Mouse (Mus musculus) forebrain, embryonic 12.5 days (tissue): ENCODE data around the gene Rpl29. TPM values are rescaled to one million over a fixed set of nuclear protein-coding genes. Genes with fewer than 3 reads are reported as not detected.

Source experiments
- ATAC-seq: fragments of 200-750 bp; cut with Nextera tagmentation; 2 replicates; pipeline ENCODE4 v1.8.0; 2017; ENCODE audit warnings: moderate TSS enrichment; ENCODE audit not compliant: low FRiP score
- H3K27ac ChIP-seq: fragments of 300-500 bp; sonication (generic); 2 replicates; pipeline ENCODE4 v1.5.1; 2016; ENCODE audit warnings: mild to moderate bottlenecking
- H3K27me3 ChIP-seq: fragments of 300-500 bp; sonication (generic); 2 replicates; pipeline ENCODE4 v1.6.1; 2016; ENCODE audit warnings: mild to moderate bottlenecking
- H3K36me3 ChIP-seq: fragments of 300-500 bp; sonication (generic); replicated peaks from 2 replicates; pipeline ENCODE4 v1.6.1; 2016; ENCODE audit warnings: mild to moderate bottlenecking
- H3K4me1 ChIP-seq: fragments of 300-500 bp; sonication (generic); 2 replicates; pipeline ENCODE4 v1.6.1; 2016
- H3K4me2 ChIP-seq: fragments of 300-500 bp; sonication (generic); 2 replicates; pipeline ENCODE4 v1.6.1; 2016; ENCODE audit warnings: mild to moderate bottlenecking, moderate library complexity
- H3K4me3 ChIP-seq: fragments of 300-500 bp; sonication (generic); replicated peaks from 2 replicates; pipeline ENCODE4 v1.5.1; 2016; ENCODE audit warnings: mild to moderate bottlenecking
- H3K9ac ChIP-seq: fragments of 300-500 bp; sonication (generic); 2 replicates; pipeline ENCODE4 v1.6.1; 2016; ENCODE audit warnings: mild to moderate bottlenecking
- H3K9me3 ChIP-seq: fragments of 300-500 bp; sonication (generic); 2 replicates; pipeline ENCODE4 v1.6.1; 2016
- WGBS: fragments of 180-500 bp; shearing (Covaris S2); methylation state at CpG from one replicate; pipeline ENCODE4 v1.1.7; 2016; 5-methylcytosine and 5-hydroxymethylcytosine counted together
- polyA plus RNA-seq: library from polyadenylated mRNA; unstranded; fragments of >200 nt; fragmentation: Nextera tagmentation; extraction: Ambion mirVana; gene quantifications from 2 replicates; pipeline ENCODE4 v1.2.1, GENCODE M21; 2016

Gene Rpl29
- polyA plus RNA-seq, 1 experiment from 2014 or later, result 770 TPM

GRCm38 (mm10) chr9:106477649-106478048 lies 48.4 kb downstream of the Rpl29 start:
- 7% methylated on average over 16 of the region's 16 CpGs for WGBS
- H3K27ac ChIP-seq, result no peak overlapping the region
- H3K4me1 ChIP-seq, result peaks cover 32% of the 10 kb centered on the region

GRCm38 (mm10) chr9:106478101-106478500 lies 48.8 kb downstream of the Rpl29 start:
- Histone ChIP-seq H3K4me3 (peak overlapping the region; percentile 73), H3K27ac (no peak overlapping the region), H3K4me2 (peak overlapping the region; percentile 98), H3K9me3 (no peaks in the 10 kb centered on the region), H3K4me1 (peaks cover 32% of the 10 kb centered on the region), H3K27me3 (peaks cover 9% of the 10 kb centered on the region; the same call in 1 of the 2 replicates), H3K36me3 (peaks cover 30% of the 10 kb centered on the region), H3K9ac (peak overlapping the region; percentile 66)
- ATAC-seq, result no peak
- WGBS, result 84% methylated on average over 9 of the region's 9 CpGs

More at GRCm38 (mm10) chr9:106477649-106478048, 48.4 kb downstream of the Rpl29 start:
- Histone ChIP-seq H3K27me3 (peaks cover 9% of the 10 kb centered on the region; the same call in 1 of the 2 replicates), H3K9ac (peak overlapping the region; percentile 66), H3K9me3 (no peaks in the 10 kb centered on the region), H3K4me2 (peak overlapping the region; percentile 98), H3K36me3 (peaks cover 26% of the 10 kb centered on the region), H3K4me3 (peak overlapping the region; percentile 73)
- no peak for ATAC-seq

- Histone ChIP-seq H3K4me2 (no peak overlapping the region), H3K4me3 (no peak overlapping the region), H3K36me3 (peaks cover 54% of the 10 kb centered on the region), H3K27ac (no peak overlapping the region), H3K9ac (no peak overlapping the region), H3K9me3 (no peaks in the 10 kb centered on the region), H3K4me1 (peaks cover 17% of the 10 kb centered on the region), H3K27me3 (no peaks in the 10 kb centered on the region)
- no peak for ATAC-seq
- WGBS, result 94% methylated on average over 7 of the region's 7 CpGs
These were observed 51.3 kb downstream of the Rpl29 start for GRCm38 (mm10) chr9:106480541-106480940.

- peaks cover 16% of the 10 kb centered on the region for H3K4me1 ChIP-seq
- no peak overlapping the region for H3K4me2 ChIP-seq
- H3K27ac ChIP-seq, result no peak overlapping the region
- no peak overlapping the region for H3K9ac ChIP-seq
- H3K4me3 ChIP-seq, result no peak overlapping the region
- H3K27me3 ChIP-seq, result no peaks in the 10 kb centered on the region
- 94% methylated on average over 15 of the region's 15 CpGs for WGBS
- no peaks in the 10 kb centered on the region for H3K9me3 ChIP-seq
- peaks cover 59% of the 10 kb centered on the region for H3K36me3 ChIP-seq
- ATAC-seq, result no peak
These were observed 51.8 kb downstream of the Rpl29 start for GRCm38 (mm10) chr9:106481075-106481474.

Other genes with a start within 250 kb of the Rpl29 start
- gene Ppm1m, start 229.7 kb upstream of the Rpl29 start, polyA plus RNA-seq, result 29.6 and 33.3 TPM in 2 replicates
- 53.9 and 59.3 TPM in 2 replicates for gene Twf2, start 226.3 kb upstream of the Rpl29 start, polyA plus RNA-seq
- not detected in 2 replicates for gene Tlr9, start 206.9 kb upstream of the Rpl29 start, polyA plus RNA-seq
- 78.0 and 79.0 TPM in 2 replicates for gene Alas1, start 180.8 kb upstream of the Rpl29 start, polyA plus RNA-seq
- gene Poc1a, start 148.4 kb upstream of the Rpl29 start, polyA plus RNA-seq, result 23.4 and 23.8 TPM in 2 replicates
- gene Dusp7, start 60.8 kb upstream of the Rpl29 start, polyA plus RNA-seq, result 12.1 and 16.3 TPM in 2 replicates
- gene Acy1, start 8.9 kb downstream of the Rpl29 start, polyA plus RNA-seq, result 38.0 and 42.6 TPM in 2 replicates
- gene Abhd14b, start 18.0 kb downstream of the Rpl29 start, polyA plus RNA-seq, result 4.4 TPM in 2 replicates
- 37.7 and 39.0 TPM in 2 replicates for gene Abhd14a, start 18.2 kb downstream of the Rpl29 start, polyA plus RNA-seq
- gene Pcbp4, start 23.8 kb downstream of the Rpl29 start, polyA plus RNA-seq, result 299 and 311 TPM in 2 replicates
- gene Gpr62, start 36.5 kb downstream of the Rpl29 start, polyA plus RNA-seq, result 0.26 and 0.55 TPM in 2 replicates
- 52.3 and 56.0 TPM in 2 replicates for gene Rrp9, start 46.5 kb downstream of the Rpl29 start, polyA plus RNA-seq
- gene Parp3, start 47.5 kb downstream of the Rpl29 start, polyA plus RNA-seq, result 0.83 and 1.3 TPM in 2 replicates
- gene Iqcf1, start 70.5 kb downstream of the Rpl29 start, polyA plus RNA-seq, result not detected in 2 replicates
- gene Iqcf5, start 85.1 kb downstream of the Rpl29 start, polyA plus RNA-seq, result not detected in 2 replicates
- gene Iqcf3, start 132.2 kb downstream of the Rpl29 start, polyA plus RNA-seq, result not detected in 2 replicates
- gene Iqcf4, start 141.5 kb downstream of the Rpl29 start, polyA plus RNA-seq, result not detected in 2 replicates
- gene Iqcf6, start 197.1 kb downstream of the Rpl29 start, polyA plus RNA-seq, result not detected in 2 replicates
- 3.4 and 5.7 TPM in 2 replicates for gene Grm2, start 226.6 kb downstream of the Rpl29 start, polyA plus RNA-seq